Mouse (Mus musculus): ENCODE measurements around the gene Skint2. TPM values are rescaled to one million over a fixed set of nuclear protein-coding genes. Genes with fewer than 3 reads are reported as not detected.

The Skint2 gene
- not detected in 2 replicates for polyA plus RNA-seq (2012; rRNA removed)

DNA sequence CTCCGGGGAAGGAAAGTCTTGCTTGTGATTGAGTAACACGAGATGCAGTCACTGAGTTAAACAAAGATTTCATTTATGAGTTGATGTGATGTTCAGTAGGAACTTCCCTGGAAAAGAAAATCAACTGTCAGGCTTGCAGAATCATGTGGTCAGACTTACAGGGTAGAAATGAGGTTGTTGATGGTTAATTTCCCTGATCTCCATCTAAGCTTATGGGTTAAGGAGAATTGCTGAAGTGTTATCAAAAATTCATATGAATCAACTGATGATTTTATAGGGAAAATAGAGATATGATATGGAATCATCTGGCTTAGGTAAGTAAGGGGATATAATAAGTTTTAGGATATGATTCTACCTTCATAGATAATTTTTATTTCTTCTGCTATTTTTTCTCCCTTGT, at the start of gene Skint2:
Gene Skint2, plus strand, starts transcription at position 301 of the 400 bp plus-strand sequence.
- no peak for DNase-seq (ENCODE audit: extremely low spot score in 1 of 2, low spot score in 1 of 2)

Other genes starting within 250 kb of the Skint2 start
- not detected in 2 replicates for gene Skint9, start 123.2 kb upstream of the Skint2 start, polyA plus RNA-seq (2012; rRNA removed)
- gene Skint10, start 217.7 kb downstream of the Skint2 start, polyA plus RNA-seq (2012; rRNA removed): not detected in 2 replicates